Mouse (Mus musculus) frontal cortex, postnatal 25 days (tissue): ENCODE measurements around the gene Ampd2.

Experiments
- DNase-seq, 2 experiments: peaks; one replicate each; pipeline ENCODE4 v3.0.0; 2022; ENCODE audit warnings: low spot score in 2 of 2

The Ampd2 gene

DNA sequence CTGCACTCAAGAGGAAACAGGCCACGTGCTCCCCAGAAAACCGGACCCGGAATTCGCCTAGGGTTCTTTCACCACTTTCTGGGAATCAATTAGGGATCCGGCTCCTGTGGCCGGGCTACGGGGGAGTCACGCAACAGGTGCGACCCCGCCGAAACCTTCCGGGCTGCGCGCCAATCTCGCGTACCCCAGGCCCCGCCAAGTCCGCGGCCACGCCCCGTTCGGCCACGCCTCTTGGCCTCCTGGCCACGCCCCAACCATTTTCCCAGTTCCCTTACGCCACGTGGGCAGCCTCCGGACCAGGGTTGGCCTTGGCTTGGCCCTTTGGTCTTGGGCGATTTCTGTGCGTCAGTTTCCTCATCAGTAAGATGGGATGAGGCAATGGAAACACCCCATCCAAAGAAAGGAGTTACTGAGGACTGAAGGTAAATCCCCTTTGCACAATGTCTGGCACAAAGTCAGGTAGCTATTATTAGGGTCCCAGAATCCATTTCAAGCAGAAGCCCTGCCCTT, at the start of gene Ampd2:
Ampd2 (minus strand) TSS at position 182 of the 510 bp plus-strand sequence.
- DNase-seq, result no peak

GRCm38 (mm10) chr3:108134701-108135100, 48.2 kb upstream of the Ampd2 start:
- DNase-seq, result peak in 1 of 2 experiments; percentile 47

GRCm38 (mm10) chr3:108132484-108132883, 46.0 kb upstream of the Ampd2 start:
- no peak for DNase-seq

DNA sequence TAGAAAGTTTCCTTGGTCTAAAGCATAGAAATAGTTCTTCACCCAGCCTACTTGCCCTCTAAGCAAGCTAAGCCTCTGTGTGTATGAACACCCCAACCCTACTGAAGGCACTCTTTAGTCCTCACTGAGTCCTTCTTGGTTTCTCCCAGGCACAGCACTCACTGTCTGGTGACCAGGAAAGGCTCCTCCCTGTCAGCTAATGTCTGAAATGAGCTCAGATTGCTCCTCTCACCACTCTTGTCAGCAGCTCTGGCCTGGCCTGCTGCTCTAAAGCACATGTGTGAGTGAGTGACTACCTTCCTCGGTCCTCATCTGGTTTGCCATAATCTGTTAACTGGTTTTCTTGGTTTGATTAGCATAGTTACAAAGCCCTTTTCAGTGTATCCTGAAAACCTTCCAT, 45.4 kb upstream of the Ampd2 start:
- DNase-seq, result no peak

GRCm38 (mm10) chr3:108131216-108131615, 44.8 kb upstream of the Ampd2 start:
- DNase-seq, result no peak

- DNase-seq, result no peak
Observed at GRCm38 (mm10) chr3:108129804-108130203, 43.4 kb upstream of the Ampd2 start.

GRCm38 (mm10) chr3:108129367-108129766, 42.9 kb upstream of the Ampd2 start:
- DNase-seq, result no peak

DNA sequence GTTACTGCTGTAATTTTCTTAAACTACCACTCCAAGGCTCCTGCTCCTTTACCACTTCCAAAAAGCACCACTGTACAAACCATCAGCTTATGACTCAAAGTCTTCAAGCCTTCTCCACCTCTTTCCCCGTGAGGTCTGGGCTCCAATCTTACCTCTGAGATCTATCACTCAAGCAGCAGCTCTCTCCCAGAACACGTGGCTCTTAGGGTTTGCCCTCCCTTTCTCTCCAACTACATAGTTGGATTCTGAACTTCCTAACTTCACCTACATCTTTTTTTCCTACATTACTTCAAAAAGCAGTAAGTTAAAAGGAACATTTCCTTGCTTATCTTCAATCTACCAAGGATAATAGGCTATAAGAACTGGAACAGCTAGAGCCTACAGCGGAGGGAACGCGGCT, 42.1 kb upstream of the Ampd2 start:
- no peak for DNase-seq

DNA sequence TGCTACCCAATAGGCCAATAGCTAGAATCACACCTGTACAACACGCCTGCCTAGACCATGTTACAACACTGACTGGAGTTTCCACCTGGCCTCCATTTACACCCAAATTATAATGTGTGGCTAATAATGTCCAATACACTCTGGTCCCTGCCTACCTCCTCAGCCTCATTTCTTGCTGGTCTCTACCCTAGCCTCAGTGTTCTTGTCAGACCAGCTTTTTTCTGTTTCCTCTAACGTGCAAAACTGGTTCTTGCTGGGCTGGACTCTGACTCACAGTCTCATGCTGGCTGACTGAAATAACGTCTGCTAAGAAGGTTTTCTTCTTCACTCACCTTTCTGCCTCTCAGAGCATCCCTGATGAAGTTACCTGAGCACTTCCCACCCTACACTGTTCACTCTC, 39.9 kb upstream of the Ampd2 start:
- no peak for DNase-seq

DNA sequence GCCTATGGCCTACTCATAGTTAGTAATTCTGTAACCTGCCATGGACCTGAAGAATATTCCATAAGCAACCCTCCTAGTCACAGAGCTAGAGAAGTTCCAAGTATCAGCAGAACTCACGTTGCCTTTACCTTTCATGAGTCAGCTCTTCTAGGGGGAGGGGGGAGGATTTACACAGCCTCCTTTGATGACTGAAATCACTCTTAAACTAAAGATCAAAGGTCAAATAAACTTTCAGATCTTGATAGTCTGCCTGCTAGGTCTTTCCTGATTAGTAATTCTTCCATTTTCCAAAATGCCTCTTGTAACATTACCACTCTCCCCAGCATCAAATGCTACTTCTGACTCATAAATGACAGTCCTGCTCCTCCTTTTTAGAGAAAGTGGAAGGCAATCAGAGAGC, 37.7 kb upstream of the Ampd2 start:
- DNase-seq, result no peak

- DNase-seq, result no peak
Observed at GRCm38 (mm10) chr3:108123242-108123641, 36.8 kb upstream of the Ampd2 start.

GRCm38 (mm10) chr3:108121101-108121500, 34.6 kb upstream of the Ampd2 start:
- DNase-seq, result no peak

DNA sequence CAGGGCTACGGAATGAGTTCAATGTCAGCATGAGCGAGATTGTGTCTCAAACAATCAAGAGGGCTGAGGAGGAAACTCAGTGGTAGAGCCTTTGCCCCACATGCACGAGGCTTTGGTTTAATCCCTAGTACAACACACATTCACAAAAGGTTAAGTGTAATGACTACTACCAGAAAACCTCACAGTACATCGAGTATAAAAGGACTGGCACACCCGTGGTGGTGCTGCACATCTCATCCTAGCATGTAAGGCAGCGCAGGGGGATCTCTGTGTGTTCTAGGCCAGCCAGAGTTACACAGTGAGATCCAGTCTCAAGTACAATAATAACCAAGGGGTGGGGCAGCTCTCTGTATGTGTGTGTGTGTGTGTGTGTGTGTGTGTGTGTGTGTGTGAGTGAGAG, 31.0 kb upstream of the Ampd2 start:
- no peak for DNase-seq

- no peak for DNase-seq
Observed at GRCm38 (mm10) chr3:108113591-108114289, 27.3 kb upstream of the Ampd2 start.

DNA sequence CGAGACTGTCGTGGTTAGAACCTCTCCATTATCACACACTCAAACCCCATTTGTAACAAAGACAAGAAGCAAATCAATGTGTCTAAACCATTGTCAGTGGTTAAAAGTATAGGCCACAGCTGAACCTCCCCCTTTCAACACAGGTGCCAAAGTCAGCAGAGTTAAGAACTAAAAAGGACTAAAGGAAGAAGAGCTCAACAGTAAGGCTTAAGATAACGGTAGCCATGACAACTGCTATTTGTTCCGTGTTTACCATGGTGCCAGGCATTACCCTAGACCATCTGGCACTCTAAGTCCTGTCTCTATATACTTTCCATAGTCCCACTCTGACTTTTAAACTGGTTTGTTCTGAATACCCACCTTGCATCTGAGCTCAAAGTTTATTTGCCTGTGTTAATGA, 26.2 kb upstream of the Ampd2 start:
- no peak for DNase-seq

GRCm38 (mm10) chr3:108112246-108112645, 25.8 kb upstream of the Ampd2 start:
- no peak for DNase-seq

GRCm38 (mm10) chr3:108111320-108111719, 24.9 kb upstream of the Ampd2 start:
- no peak for DNase-seq

- DNase-seq, result no peak
Observed at GRCm38 (mm10) chr3:108105281-108105680, 18.8 kb upstream of the Ampd2 start.

DNA sequence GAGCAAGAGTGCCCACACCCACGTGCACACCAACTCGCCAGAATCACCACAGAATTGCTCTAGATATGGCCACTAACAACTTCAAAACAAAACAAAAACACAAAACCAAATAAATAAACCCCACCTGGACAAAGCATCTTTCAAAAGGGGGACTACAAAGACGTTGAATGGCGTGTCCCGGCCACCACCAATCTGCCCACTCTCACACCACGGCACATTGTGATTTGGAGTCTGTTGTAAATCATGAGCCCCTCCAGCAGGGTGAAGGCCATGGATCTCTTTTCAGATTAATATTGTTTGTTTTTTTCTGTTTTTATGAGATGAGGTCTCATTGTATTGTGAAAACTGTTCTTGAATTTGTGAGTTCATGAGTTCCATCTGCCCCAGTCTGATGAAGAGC, 15.6 kb upstream of the Ampd2 start:
- DNase-seq, result no peak

DNA sequence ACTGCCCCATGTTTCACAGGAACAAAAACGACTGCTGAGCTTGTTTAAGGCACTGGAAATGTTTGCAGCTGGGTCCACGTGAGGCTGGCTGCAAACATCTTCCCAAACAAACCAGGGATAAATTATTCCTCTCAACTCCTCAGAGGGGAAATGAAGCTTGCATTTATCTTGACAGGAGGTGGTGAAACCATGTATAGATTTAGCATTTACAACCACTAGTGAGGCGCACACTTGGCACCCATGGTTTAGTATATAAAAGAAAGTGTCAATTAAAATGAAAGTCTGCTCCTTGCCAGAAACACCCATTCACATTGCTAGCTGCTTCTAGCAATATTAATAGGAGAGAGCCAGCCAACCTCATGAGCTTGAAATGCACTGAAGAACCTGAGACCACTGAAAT, 15.1 kb upstream of the Ampd2 start:
- no peak for DNase-seq

DNA sequence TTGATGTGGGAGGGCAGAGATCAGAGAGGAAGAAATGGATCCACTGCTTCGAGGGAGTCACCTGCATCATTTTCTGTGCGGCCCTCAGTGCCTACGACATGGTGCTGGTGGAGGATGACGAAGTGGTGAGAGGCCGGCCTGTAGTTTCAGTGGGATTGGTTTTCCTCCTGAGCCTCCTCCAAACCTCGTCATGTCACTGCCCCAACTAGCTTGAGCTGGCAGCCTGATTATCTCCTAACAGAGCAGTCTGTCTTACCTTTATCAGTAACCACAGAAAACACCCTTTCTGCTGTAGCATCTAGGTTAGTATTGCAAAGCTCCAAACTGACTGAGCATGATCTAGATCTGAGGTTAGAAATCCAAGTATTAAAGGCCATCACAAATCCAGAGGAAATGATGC, 11.9 kb upstream of the Ampd2 start:
- no peak for DNase-seq

- DNase-seq, result no peak
Observed at GRCm38 (mm10) chr3:108097656-108098055, 11.2 kb upstream of the Ampd2 start.

DNA sequence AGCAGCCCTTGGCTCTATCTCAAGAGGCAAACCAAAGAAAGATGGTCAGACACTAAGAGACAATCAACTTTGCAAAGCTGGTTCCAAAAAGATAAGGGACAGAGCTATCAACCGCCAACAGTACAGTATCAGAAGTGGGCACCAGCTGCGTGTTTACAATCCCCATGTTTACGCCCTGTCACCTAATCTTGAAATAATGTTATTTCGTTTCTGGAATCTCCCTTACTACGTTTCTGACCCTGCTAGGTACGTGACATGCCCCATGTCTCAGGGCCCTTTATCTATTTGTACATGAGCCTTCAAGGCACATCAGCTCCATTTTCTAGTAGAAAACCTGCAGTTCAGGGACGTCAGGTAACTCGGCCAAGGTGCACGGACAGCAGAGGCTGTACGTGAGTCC, 10.3 kb upstream of the Ampd2 start:
- no peak for DNase-seq

DNA sequence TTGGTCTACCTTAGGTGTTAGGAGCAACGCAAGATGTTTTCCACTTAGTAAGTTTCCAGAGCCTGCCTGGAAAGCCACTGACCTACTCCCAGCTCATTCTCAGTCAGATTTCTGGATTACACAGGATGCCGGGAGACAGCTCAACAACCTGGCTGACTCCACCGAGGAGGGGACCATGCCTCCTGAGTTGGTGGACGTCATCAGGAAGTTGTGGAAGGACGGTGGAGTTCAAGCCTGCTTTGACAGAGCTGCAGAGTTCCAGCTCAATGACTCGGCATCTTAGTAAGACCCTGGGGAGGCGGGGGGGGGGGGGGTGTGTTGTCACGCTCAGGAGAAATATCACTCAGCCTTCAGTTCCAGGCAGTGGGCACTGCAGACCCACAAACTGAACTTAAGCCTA, 9.8 kb upstream of the Ampd2 start:
- no peak for DNase-seq
